Mouse (Mus musculus) spleen, adult 10 weeks (tissue): ENCODE measurements around the gene Trabd. TPM values are rescaled to one million over a fixed set of nuclear protein-coding genes. Genes with fewer than 3 reads are reported as not detected.

Experiments
- polyA plus RNA-seq: library from polyadenylated mRNA; stranded (reverse); fragments of 350-450 nt; fragmentation: Illumina TruSeq; extraction: RNeasy Lipid Tissue Mini Kit (QIAGEN cat#74804); gene quantifications from one replicate; pipeline ENCODE4 v1.2.3, GENCODE M21; 2015; ENCODE audit warnings: low replicate concordance; ENCODE audit not compliant: insufficient read depth

Gene Trabd
- polyA plus RNA-seq = 19.4 TPM

DNA sequence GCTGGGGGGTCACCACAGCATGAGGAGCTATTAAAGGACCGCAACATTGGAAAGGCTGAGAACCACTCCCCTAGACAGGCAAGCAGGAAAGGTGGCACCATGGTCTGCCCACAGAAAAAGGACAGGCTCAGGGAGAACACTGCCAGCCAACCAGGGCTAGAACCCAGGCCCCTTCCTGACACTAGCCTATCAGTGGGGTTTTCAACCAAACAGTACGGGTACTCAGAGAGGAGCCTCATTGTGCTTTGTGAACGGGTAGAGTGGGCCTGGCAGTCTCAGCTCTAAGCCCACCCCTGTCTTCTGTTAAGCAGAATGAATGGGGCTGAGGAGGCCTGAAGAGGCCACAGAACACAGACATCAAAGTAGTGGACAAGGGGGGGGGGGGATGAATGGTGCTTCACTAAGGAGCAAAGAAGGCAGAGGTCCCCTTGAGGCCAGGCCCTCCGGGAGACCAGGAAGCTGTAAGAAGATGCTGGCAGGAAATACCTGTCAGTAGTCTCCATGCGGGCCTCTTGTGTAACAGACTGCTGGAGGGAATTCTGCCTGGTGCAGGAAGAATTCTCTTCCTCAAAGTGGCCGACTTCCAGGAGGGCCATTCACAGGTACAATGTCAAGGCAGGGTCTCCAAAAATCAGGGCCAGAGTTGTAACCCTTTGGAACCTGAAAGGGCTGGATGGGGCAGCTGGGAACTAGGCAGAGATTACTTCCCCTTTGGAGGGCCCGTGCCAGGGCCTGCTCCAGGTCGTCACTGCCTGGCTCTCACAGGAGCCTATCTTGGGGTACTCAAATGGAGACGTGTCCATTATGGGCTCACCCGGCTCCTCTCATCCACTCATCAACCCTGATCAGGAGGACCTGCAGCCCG, at the start of gene Trabd:
Gene Trabd, plus strand, starts transcription at position 512 of the 865 bp plus-strand sequence.

DNA sequence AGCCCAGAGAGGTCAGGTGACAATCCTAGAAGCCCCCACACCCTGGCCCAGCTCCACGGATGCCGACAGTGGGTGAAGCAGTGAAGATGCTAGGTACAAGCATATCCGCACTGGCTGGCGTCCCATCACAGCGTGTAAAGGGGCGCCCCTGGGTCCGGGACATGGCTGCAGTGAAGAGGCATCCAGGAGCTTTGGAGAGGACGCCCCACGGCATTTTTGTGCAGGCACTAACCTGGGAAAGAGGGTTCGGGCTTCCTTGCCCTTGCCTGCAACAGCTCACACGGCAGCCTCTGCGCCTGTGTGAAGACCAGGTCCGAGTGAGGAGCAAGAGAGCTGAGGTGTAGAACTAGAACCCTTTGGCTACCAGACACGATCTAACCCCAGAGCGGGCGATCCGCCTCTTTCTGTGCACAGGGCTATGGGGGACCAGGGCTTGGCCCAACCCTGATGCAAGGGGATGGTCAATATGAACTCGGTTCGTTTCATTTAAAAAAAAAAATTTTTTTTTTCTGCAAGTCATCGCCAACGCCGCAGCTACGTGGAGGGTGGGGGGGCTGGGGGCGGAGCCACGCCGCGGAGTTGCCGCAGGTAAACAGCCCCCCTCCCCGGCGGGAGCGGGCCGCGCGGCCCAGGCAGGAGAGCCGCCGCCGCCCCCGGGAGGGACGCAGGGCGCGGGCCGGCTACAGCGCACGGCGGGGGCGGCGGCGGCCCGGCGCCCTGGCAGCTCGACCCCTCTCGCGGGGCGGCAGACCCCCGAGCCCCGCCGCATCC, 15.6 kb upstream of the Trabd start, which contains the start of gene Panx2:
Gene Panx2, plus strand, starts transcription at position 574 of the 771 bp plus-strand sequence.

DNA sequence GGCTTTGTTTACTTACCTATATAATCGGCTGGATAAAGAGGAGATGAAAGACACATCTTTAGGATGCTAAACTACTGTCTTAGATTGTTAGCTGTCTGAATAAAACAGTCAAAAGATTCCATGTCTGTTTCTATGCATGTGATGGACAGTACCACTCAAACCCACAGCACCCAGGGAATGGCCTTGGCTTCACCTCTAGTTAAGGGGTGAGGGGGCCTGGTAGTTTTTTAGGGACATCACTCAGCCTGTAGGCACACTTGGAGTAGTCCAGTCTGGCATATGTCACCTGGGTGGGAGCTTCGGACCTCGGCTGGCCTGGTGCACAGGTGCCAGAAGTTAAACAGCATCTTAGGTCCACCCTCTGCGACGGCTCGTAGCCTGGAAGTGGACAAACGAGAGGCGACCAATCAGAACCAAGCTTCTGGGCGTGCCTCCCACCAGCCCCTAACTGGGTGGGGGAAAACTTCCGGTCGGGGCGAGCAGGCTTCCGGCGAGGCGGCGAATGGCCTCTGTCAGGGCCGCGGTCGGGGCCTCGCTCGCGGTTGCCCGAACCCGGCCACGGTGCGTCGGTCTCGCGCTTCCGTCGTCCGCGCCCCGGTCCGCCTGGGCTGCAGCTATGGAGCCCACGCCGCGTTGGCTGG, 13.8 kb downstream of the Trabd start, which contains the start of gene Selenoo:
Gene Selenoo, plus strand, starts transcription at position 478 of the 641 bp plus-strand sequence.

DNA sequence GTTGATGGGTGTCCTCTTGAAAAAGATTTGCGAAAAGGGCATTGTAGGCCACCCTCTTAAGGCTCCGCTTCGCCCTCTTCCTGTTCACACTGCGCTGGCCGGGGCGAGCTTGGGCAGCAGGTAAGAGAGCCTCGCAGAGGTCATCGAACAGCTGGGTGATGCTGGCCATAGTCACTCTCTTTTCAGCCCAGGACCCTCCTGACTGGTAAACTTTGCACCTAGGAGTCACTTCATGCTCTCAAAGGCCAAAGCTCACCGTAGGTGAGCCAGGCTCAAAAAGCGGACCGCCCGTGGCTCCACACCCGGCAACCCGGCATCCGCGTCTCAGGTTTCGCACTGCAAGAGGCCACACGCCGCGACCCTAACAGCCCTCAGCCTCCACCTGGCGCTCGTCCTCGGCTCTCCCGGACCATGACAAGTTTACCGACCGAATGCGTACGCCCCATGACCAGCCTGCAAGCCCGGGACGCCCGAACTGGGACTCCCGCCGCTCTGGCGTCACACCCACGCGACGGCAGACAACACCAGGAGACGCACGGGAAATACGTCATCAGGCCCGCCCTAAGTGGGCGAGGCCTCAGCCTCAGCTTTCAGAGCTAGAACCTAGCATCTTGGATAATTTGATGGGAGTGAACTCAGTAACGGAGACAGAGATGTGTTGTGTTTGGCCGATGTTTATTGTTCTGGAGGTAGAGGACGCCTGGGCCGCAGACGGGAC, 47.9 kb downstream of the Trabd start, which contains the start of gene Tubgcp6:
Gene Tubgcp6, minus strand, starts transcription at position 464 of the 718 bp plus-strand sequence.

DNA sequence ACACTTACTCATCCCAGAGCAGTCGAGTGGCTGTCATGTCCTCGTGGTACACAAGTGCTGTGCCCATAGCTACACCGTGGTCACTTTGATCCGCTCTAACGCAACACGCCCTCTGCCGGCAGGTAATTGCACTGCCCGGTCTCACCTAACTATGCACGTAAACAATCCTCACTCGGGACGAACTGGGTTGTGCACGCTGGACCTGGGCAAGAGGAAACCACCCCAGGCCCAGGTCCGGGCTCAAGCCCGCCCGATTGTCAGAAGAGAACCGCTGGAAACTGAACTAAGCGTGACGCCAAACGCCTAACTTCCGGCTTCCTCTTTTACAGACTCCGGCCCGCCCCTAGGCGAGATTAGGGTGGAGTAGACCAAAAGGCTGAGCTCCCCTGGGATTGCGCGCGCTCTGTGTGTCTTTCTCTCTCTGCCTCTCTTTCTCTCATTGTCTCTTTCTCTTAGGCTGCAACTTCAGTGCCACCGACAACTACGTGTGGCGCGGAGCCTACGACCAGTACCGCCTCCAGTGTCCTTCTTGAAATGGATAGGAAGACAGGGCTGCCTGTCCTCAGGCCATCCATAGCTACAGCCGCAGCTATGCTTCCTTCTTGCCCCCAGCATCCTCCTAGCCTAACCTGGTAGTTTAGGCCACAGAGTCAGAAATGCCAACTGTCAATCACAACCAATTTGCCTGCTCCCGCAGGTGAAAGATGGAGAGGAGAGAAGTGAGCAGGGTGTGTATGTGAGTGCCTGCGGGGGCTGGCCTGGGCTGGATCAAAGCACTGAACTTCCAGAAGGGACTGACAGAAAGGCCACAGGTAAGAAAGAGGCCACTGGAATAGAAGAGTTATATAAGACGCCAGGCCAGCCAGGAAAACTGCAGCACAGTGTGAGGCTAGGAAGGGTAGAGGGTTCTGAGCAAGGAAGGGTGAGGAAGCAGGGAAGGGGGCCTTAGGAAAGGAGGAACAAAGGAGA, 53.7 kb downstream of the Trabd start, which contains the start of gene Hdac10:
Gene Hdac10, minus strand, starts transcription at position 319 of the 969 bp plus-strand sequence.

Other genes with a start within 250 kb of the Trabd start
- 8.1 TPM for gene Pim3, start 212.9 kb upstream of the Trabd start, polyA plus RNA-seq
- gene Ttll8, start 120.7 kb upstream of the Trabd start, polyA plus RNA-seq = not detected
- 2.5 TPM for gene Mlc1, start 96.1 kb upstream of the Trabd start, polyA plus RNA-seq
- gene Mov10l1, start 92.2 kb upstream of the Trabd start, polyA plus RNA-seq = not detected
- not detected for gene Panx2, start 15.4 kb upstream of the Trabd start, polyA plus RNA-seq
- 22.7 TPM for gene Selenoo, start 14.0 kb downstream of the Trabd start, polyA plus RNA-seq
- gene Tubgcp6, start 48.0 kb downstream of the Trabd start, polyA plus RNA-seq = 18.4 TPM
- gene Hdac10, start 53.6 kb downstream of the Trabd start, polyA plus RNA-seq = 28.4 TPM
- 12.4 TPM for gene Mapk12, start 65.6 kb downstream of the Trabd start, polyA plus RNA-seq
- 35.3 TPM for gene Mapk11, start 74.5 kb downstream of the Trabd start, polyA plus RNA-seq
- 25.2 TPM for gene Plxnb2, start 105.7 kb downstream of the Trabd start, polyA plus RNA-seq
- 10.5 TPM for gene Dennd6b, start 121.4 kb downstream of the Trabd start, polyA plus RNA-seq
- gene Ppp6r2, start 136.4 kb downstream of the Trabd start, polyA plus RNA-seq = 33.9 TPM
- gene Sbf1, start 240.2 kb downstream of the Trabd start, polyA plus RNA-seq = 77.3 TPM
- 0.61 TPM for gene Adm2, start 247.6 kb downstream of the Trabd start, polyA plus RNA-seq